Mouse (Mus musculus) cortical plate, adult 2 months (tissue): ENCODE results near the gene Vamp2. TPM values are rescaled to one million over a fixed set of nuclear protein-coding genes. Genes with fewer than 3 reads are reported as not detected.

ENCODE experiments used
- H3K27ac ChIP-seq: fragments of 200-500 bp; 2 replicates; pipeline ENCODE4 v1.5.1; 2012; ENCODE audit warnings: low read length, control low read depth, inconsistent platforms; ENCODE audit not compliant: insufficient read depth
- H3K4me1 ChIP-seq: fragments of 200-500 bp; 2 replicates; pipeline ENCODE4 v1.6.1; 2011; ENCODE audit warnings: low read length; ENCODE audit not compliant: control insufficient read depth, insufficient read depth
- H3K4me3 ChIP-seq: fragments of 200-500 bp; 2 replicates; pipeline ENCODE4 v1.5.1; 2011; ENCODE audit warnings: mild to moderate bottlenecking, low read length, control low read depth; ENCODE audit not compliant: insufficient read depth
- CTCF ChIP-seq: fragments of 200-500 bp; IDR thresholded peaks from 2 replicates; pipeline ENCODE4 v1.5.1; 2011; ENCODE audit warnings: mild to moderate bottlenecking, control low read depth, low read length; ENCODE audit not compliant: insufficient read depth; ENCODE audit errors: extremely low read depth
- POLR2A ChIP-seq: fragments of 200-500 bp; IDR thresholded peaks from 2 replicates; pipeline ENCODE4 v1.6.1; 2011; ENCODE audit warnings: mild to moderate bottlenecking, low read length, control low read depth; ENCODE audit not compliant: insufficient read depth; ENCODE audit errors: extremely low read depth
- polyA plus RNA-seq: library from polyadenylated mRNA; depleted of rRNA; stranded (reverse); fragments of >200 nt; gene quantifications from 2 replicates; pipeline ENCODE4 v1.2.3, GENCODE M21; 2012

Gene Vamp2
- polyA plus RNA-seq, 1 experiment, result 1,156 TPM

GRCm38 (mm10) chr11:69080102-69080854, 8.0 kb upstream of the Vamp2 start:
- TF ChIP-seq POLR2A (no peak), CTCF (no peak)
- Histone ChIP-seq H3K27ac (no peak overlapping the region), H3K4me1 (no peaks in the 10 kb centered on the region), H3K4me3 (no peak overlapping the region)

- no peaks in the 10 kb centered on the region for H3K4me1 ChIP-seq
- H3K27ac ChIP-seq, result no peak overlapping the region
- TF ChIP-seq POLR2A, result no peak
- no peak for TF ChIP-seq CTCF
- no peak overlapping the region for H3K4me3 ChIP-seq
These were observed 7.5 kb upstream of the Vamp2 start for GRCm38 (mm10) chr11:69080855-69081222.

GRCm38 (mm10) chr11:69081613-69082012, 6.7 kb upstream of the Vamp2 start:
- Histone ChIP-seq H3K4me3 (no peak overlapping the region), H3K4me1 (peaks cover 1% of the 10 kb centered on the region), H3K27ac (no peak overlapping the region)
- TF ChIP-seq POLR2A, result no peak
- no peak for TF ChIP-seq CTCF

- TF ChIP-seq POLR2A (no peak), CTCF (no peak)
- no peak overlapping the region for H3K4me3 ChIP-seq
- peaks cover 3% of the 10 kb centered on the region for H3K4me1 ChIP-seq
- H3K27ac ChIP-seq, result no peak overlapping the region
These were observed 2.7 kb upstream of the Vamp2 start for GRCm38 (mm10) chr11:69085608-69086007.

GRCm38 (mm10) chr11:69086390-69086789, 1.9 kb upstream of the Vamp2 start:
- Histone ChIP-seq H3K4me3 (no peak overlapping the region), H3K27ac (peak overlapping the region; percentile 98), H3K4me1 (peaks cover 3% of the 10 kb centered on the region)
- TF ChIP-seq POLR2A, result peak; percentile 84
- TF ChIP-seq CTCF, result no peak

GRCm38 (mm10) chr11:69087082-69087481, 1.2 kb upstream of the Vamp2 start:
- H3K4me1 ChIP-seq, result peaks cover 3% of the 10 kb centered on the region
- TF ChIP-seq CTCF (no peak), POLR2A (no peak)
- no peak overlapping the region for H3K4me3 ChIP-seq
- H3K27ac ChIP-seq, result peak overlapping the region; percentile 98

GRCm38 (mm10) chr11:69087597-69087996, 693 bp upstream of the Vamp2 start:
- H3K4me3 ChIP-seq, result peak overlapping the region; percentile 96; the same call in 1 of the 2 replicates
- TF ChIP-seq POLR2A (no peak), CTCF (no peak)
- H3K27ac ChIP-seq, result peak overlapping the region; percentile 98
- peaks cover 3% of the 10 kb centered on the region for H3K4me1 ChIP-seq

GRCm38 (mm10) chr11:69088856-69089615, 746 bp downstream of the Vamp2 start:
- no peak for TF ChIP-seq CTCF
- TF ChIP-seq POLR2A, result no peak; the same call in 1 of the 2 replicates
- Histone ChIP-seq H3K27ac (peak overlapping the region; percentile 100), H3K4me3 (peak overlapping the region; percentile 96)

GRCm38 (mm10) chr11:69089616-69090290, 1.5 kb downstream of the Vamp2 start:
- H3K4me1 ChIP-seq, result peaks cover 3% of the 10 kb centered on the region
- TF ChIP-seq CTCF (no peak), POLR2A (0 out of 2 replicates have a peak, but pooled peaks have one; percentile 24)
- H3K27ac ChIP-seq, result peak overlapping the region; percentile 100
- peak overlapping the region; percentile 96 for H3K4me3 ChIP-seq

More at GRCm38 (mm10) chr11:69088856-69089615, 746 bp downstream of the Vamp2 start:
- peaks cover 3% of the 10 kb centered on the region for H3K4me1 ChIP-seq
